Mouse (Mus musculus) neural tube, embryonic 10.5 days (tissue): Measurements from ENCODE around the gene Ppp1r14b.
"Not testable (repeated sequence)": the region's sequence is repeated elsewhere in the genome, so short reads cannot be mapped to it uniquely, and the experiment has no call there.

ENCODE experiments used
- DNase-seq: peaks from one replicate; pipeline ENCODE4 v3.0.0-alpha.2; 2017; ENCODE audit warnings: low spot score; ENCODE audit errors: extremely low spot score

Gene Ppp1r14b

DNA sequence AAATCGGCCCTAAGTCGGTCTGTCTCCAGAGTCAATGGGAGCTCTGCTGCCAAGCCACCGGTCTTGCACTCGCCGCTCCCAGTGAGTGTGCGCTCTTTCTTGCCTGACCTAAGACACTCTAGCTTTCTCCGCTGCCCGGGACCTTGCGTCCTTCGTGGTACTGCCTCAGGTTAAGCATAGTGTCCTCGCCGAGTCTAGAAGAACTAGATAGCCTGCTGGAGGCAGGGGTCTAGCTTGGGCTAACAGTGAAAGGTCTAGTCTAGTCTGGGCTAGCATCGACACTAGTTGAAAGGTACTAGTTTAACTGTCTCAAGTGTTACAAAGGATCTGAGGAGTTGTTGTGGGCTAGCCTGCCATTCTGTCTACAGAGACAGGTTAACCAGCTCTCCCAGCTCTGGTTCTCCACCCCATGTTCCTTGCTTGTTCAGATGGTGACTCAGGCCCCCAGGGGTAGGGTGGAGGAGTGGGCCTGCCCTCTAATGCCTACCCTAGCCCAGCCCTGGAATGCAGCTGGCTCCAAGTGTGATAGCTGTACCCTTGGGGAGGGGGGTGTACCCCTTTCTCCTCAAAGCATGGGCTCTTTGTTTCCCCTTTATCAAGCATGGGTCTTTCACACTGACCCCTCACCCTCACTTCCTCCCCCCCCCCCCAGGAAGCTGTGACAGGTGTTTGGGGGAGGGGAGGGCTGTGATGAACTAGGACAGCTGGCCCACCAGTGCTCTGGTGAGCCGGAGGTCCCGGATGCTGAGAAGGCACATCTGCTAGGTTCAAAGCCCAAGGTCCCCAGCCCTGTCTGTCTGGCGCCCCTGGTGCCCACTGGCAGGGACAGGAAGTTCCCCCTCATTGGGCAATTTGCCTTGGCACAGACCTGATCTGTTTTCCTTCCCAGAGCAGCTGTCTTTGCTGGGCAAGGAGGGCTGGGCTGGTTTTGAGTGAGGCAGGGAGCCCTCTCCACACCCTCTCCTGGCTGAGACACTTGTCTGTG is 1.1 kb downstream of the Ppp1r14b start, which contains the start of gene Plcb3:
Gene Plcb3 (minus strand): TSS at position 934 of the 985 bp plus-strand sequence.
- peak; percentile 81 for DNase-seq

DNA sequence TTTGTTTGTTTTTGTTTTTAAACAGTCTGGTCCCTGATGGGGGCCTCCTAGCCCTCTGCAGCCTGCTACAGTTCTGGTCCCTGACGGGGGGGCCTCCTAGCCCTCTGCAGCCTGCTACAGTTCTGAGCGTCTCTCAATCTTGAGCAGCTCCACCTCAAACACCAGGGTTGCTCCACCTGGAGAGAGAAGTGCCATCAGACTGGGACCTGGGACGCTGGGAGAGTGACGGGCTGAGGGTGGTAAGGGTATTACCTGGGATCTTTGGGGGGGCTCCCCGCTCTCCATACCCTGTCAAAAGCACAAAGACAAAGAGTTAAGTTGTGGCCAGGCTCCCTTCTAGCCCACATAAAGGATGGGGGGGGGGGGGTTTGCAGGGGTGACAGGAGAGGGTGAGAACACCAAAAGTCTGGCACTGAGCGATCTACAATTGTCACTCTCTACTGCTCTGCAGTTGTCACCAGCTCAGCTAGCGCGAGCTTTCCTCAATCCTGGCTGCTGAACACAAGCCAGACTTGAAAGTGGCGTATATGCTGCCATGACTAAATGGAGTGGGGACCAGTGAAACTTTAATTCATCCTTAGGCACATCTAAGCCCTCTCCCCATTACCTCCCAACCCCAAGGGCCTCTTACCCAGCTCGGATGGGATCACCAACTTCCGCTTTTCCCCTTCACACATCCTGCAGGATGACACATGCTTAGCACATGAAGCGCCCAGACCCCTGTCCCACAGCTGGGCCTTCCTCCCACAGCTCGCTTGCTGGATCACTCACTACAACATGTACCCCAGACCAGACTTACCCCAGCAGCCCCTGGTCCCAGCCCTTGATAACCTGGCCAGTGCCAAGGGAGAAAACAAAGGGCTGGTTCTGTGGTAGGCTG is 3.2 kb downstream of the Ppp1r14b start:
- no peak for DNase-seq

DNA sequence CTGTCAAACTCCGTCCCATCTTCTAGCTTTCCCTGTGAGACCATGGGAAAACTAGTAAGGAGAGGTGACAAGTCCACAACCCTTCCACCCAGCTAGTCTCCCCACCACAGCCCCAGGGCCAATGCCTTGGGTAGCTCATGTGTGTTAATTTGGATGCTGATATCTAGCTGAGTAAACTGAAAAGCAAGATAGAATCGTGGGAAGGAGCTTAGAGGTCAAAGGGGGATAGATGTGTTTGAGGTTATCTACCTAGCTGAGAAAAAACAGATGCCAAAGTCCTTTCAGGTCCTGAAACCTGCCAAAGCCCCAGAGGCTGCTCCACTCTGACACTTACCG is 3.8 kb downstream of the Ppp1r14b start:
- no peak for DNase-seq

DNA sequence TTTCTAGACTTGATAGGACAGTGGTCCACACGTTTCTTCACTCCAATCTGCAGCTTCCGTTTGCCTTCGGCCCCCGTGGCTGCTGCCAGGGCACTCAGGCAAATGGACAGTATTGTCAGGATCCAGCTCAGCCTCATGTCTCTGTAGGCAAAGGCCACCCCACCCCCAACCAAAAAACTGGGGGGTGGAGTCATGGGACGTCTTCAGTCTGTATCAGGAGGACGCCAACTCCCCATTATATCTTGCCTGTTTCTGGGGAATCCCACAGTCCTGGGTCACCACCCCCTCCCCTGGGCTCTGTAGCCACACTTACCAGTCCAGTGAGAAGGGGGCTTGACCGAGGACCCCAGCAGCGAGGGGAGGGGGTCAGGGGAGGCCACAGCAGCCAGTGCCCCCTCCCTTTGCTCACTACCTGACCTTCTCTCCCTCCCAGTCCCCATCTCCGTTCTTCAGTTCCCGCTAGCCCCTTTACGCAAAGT is 4.3 kb downstream of the Ppp1r14b start:
- peak; percentile 50 for DNase-seq

DNA sequence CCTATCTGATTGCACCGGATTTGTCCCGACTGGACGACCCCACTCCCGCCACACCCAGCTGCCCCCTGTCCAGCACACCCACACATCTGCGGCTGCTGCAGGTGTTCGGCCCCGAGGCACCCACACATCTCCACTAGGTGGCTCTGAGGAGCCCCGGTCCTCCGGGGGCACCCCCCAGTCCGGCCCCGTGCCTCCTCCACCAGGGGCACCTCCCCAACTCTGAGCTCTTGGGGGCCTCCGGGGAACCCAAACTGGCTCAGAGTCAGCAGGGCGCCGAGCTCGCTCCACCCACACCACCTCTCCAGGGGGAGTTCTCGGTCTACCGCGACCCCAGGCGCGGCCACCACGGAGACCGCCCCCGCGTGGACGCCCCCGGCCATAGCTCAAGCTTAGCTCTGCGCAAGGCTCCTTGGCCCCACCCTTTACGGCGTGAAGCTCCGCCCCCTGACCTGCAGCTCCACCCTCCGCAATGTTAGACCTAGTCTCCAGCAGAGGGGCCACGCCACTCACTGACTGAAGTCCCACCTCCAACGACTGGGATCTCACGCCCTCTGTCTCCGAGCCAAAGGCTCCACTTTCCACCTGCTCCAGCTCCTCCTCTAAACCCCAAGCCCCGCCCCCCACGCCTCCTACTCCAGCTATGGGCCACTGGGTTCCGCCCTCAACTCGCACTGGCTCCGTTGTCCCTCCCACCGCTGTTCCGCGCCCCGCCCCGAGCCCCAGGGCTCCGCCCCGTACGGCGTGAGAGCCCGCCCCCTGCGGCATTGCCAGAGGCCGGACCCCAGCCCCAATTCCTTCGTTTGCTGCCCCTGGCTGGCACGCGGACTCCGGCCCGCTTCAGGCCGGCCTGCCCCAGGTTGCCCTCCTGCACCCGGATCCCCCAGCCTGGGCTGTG is 5.0 kb downstream of the Ppp1r14b start:
- DNase-seq, result peak; percentile 100

DNA sequence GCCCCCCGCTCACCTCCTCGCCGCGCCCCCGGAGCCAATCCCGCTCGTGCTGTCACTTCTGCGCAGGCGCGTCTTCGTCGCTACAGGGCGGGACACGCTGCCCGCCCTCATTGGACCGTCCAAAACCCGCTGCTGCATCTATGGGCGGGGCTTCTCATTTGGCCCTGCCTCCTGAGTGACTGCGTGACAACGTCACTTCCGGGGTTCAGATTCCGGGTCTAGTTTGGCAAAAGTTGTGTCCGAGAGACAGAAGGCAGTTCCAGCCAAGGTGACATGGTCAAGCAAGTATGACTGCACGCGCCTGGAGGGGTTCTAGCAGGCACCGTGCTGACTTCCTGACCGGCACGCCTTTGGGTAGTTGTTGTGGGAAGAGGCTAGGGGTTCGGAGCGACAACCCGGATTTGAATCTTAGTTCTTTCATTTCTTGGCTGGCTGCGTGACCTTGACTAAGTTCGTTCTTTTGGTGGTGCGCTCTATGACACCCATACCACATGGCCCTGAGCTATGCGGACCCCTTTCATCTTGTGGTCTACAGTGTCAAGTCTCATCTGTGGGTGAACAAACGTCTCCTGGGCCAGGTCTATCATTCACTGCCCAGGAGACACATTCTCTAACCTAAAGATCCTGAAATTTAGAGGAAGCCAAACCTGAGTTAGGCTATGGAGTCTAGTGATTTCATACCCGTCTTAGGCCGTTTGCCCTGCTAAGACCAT is 5.8 kb downstream of the Ppp1r14b start, which contains the start of gene Fkbp2:
Gene Fkbp2 (minus strand): TSS at position 121 of the 713 bp plus-strand sequence.
- DNase-seq, result peak; percentile 99

DNA sequence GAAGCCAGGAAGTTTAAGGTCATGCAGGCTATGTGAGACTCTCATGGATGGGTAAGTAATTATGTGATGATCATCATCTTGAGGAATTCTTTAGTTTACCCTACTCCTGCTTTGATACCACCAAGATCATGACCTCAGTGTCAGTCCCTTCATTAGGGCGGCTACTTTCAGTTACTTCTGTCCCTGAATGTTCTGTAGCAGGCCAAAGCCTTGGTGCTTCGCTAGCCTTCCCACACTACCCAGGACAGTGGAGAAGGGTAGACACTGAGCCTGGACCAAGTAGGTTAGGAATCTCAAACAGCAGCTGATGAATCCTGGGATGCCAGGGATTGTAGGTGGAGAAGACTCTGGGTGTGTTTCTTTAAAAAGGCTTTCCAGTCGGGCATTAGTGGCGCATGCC is 6.7 kb downstream of the Ppp1r14b start:
- DNase-seq, result no peak

DNA sequence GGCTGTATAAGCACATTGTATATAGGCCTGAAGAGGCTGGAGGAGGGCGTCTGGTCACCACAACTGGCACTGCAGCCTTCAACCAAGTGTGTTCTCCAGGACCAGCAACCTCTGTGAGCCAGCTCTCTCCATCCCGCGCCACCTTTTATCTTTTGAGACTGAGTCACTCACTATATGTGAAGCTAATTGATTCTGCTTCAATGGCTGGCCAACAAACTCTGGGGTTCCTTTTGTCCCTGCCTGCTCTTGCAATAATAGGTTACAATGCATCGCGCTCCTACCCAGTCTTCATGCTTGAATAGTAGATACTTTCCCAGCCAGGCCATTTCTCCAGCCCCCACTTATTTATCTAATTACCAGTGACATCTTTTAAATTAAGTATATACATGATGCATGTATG is 8.9 kb downstream of the Ppp1r14b start:
- DNase-seq, result no peak

DNA sequence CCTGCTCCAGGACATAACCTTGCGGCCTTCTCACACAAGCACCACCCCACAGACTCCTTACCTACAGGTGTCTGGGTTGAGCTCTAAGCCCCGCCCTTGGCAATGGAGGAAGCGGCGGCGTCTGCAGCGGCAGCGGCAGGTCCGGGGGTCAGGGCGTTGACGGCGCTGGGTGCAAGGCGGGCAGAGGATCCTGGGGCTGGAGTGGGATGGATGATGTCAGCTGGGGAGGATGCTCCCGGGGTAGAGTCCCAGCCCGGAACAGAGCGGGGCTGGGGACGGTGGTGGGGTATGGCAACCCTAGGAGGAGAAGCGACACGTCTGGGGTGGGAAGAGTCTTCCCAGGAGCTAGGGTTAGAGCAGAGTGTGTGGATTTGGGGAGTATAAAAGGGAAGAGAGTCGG is 10.5 kb downstream of the Ppp1r14b start:
- no peak for DNase-seq

DNA sequence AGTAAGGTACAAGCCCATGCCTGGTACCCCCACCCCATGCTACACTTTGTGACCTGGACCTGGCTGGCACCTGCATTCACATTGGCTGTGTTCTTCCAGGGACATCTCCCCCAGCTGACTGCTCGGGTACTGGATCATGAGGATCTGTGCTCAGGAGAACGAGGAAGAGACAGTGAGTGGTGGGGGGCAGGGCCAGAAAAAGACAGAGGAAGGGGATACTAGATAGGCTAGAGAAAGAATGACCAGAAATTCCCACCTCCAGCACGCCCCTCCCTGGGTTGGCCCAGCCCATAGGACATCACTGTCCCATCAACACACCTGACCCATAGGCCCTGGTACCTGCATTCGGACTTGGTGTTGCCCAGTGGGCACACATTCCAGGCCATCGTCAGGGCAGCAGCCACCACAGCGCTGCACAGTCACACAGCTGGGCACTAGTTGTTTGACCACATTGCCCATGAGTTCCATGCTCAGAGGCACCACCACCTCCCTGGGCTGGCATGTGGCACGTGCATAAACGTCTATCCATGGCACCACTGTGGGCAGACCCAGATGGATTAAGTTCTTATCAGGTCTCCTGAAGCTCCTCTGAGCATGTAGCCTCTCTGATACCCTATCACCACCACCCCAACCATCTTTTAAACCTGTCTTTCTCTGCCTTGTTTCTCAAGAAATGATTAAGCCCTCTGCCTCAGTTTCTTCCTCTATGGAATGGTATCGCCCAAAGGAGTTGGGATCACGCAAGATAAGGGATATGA is 11.4 kb downstream of the Ppp1r14b start:
- no peak for DNase-seq

DNA sequence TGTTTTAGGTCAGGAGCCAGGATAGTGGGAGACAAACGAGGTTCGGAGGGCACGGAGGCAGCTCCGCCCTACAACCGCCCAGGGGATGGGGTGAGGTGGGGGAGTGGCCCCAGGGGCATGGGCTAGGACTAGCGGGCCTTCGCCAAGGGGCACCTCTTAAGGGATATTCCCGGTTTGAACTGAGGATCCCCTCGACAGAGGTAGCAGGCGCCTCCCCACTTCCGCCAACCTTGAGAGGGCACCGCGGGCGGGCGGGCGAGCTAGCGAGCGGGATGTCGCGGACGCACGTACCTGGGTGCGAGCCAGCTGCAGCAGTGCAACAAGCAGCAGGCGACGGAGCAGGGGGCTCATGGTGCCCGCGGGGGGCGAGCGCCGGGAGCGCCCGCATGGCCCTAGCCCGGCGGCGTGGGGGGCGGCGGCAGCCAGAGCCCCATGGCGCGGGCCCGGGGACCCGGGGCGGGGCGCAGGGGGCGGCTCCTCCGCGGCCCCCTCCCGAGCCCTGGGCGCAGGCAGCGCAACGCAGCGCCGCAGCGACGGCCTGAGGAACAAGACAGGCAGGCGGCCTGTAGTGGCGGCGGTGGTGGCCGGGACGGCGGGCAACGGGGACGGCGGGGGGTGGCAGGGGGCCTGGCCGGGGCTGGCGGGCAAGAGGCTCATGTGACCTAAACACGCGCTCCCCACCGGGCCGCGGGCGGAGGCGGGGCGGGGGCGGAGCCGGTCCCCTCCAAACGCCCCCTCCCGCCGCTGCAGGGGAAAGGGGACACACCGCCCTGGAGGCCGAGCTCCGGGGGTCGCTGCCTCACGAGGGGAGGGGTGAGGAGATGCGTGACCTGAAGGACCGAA is 12.5 kb downstream of the Ppp1r14b start, which contains the start of gene Vegfb:
Gene Vegfb (minus strand): TSS at position 591 of the 843 bp plus-strand sequence.
- peak; percentile 77 for DNase-seq

DNA sequence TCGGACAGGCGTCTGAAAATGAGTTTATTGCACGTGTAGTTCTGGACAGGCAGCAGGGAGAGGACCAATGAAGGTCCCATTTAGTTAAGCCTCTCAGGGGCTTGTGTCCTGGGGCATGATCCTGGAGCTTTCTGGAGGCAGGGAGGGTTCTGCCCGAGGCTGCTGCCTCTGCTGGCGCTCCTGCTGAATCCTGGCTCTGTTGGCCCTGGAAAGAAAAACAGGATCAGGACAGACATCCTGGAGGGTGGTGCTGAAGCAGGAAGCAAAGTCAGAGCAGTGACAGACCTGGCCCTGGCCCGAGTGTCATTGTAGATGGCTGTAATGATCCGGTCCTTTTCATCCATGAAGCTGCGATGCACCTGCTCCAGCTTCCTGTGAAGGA is 13.1 kb downstream of the Ppp1r14b start:
- DNase-seq, result no peak

DNA sequence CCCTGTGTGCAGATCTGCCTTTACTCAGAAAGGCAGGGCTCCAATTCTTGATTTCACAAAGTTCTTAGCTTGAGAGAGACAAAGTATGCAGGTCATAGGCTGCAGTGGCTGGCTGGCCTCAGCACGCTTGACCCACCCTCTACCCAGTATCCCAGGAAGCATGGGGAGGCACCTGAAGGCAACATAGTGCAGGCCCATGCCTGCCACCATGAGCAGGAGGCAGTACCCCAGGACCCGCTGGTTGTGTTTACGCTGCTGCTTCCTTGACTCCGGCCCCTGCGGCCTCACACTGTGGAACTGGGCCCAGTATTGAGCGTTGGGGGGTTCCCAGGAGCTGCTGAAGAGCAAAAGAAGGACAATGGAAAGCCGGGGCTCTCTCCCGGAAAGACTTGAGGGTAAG is 14.5 kb downstream of the Ppp1r14b start:
- no peak for DNase-seq

DNA sequence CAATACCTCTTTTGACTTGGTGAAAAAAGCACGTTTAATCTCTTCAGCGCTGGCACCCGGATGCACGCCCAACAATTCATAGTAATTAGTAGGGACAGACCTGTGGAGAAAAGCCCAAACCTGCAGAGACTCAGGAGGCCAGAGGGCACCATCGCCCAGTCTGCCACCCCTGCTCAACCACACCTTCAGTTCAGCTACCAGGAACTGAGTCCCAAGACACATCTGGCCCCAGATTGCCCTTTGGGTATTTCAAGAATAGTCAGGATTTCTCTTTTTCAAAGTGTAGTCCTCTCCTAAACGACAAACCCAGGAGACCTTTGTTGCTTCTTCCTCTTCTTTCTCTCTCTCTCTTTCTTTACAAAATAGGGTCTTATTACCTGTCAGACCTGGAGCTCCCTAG is 15.9 kb downstream of the Ppp1r14b start:
- DNase-seq, result no peak

DNA sequence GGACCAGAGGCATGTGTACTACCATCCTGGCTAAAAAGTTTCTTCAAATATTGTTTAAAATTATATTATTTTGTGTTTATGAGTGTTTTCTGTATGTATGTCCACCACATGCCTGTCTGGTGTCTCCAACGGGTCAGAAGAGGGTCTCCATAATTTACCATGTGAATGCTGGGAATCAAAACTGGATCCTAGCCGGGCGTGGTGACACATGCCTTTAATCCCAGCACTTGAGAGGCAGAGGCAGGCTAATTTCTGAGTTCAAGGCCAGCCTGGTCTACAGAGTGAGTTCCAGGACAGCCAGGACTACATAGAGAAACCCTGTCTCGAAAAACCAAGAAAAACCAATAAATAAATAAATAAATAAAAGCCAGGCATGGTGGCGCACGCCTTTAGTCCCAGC is 16.4 kb downstream of the Ppp1r14b start:
- DNase-seq, result not testable (repeated sequence)

DNA sequence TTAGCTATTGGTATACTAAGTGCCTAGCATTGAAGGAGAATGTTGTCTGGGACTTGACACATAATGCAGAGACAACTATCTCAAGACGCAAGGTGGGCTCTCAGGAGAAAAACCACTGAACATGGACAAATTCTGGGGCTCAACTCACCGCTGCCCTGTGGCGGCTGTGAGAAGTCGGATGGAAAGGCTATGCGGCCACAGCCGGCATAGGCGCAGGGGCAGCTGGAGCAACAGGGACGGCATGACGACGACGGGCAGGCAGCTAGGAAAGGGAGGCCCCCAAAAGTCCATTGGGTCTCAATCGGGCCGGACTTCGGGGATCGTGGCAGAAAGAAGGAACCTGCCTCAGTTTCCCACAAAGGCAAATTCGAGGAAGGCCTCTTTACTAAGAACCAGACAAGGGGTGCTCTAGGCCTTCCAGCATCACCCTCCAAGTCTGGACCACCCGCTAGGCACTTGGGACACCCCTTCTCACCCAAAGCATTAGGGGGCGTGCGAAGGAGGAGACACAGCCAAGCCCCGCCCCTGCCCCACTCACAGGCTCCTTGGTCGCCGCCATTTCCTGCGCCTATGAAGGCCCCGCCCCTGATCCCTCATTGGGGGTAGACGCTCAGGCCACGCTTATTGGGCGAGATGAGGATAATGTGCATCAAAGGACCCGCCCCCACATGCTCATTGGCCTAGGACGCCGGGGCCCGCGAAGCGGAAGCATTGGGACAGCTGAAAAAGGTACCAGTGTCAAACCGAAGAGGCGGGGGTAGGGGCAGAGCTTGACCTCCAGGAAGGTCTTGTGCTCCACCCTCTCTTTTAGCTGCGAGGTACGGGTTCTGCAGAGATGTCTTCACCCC is 17.5 kb downstream of the Ppp1r14b start, which contains the start of gene Dnajc4:
Gene Dnajc4 (minus strand): TSS at position 562 of the 848 bp plus-strand sequence.
- DNase-seq, result peak; percentile 96

DNA sequence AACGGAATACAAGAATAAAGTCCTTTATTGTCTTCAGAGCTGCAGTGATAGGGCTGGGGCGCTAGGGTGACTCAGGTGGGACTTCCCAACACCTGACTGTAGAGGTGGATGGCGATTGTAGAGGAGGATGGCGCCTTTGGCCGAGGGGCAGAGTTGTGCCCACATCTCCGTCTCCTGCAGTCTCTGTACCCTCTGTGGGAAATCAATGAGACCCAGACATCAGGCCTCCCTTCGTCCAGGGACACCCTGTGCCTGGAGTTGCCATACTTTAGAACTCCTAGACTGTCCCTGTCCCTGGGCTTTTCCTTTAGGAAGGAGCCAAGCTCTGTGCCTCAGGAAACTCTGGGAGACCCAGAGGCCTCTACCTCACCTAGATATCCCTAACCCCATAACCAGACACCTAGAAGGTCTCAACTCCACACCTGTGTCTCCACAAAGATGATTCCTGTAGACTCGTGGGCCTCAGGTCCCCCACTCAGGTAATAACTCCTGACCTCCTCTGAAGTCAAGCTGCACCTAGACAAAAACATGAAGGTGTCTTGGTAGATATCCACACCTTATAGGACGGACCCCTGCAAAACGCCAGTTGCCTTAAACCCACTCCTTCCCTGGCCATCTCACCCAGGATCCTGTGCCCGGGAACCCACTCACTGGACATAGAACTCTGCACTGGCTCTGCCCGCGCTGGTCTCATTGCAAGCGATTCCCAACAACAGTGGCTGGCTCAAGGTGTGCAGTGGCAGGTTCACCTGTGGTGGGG is 18.4 kb downstream of the Ppp1r14b start:
- DNase-seq, result no peak
